Mouse (Mus musculus) lung, embryonic 16.5 days (tissue): ENCODE data around the gene Upk3a. TPM values are rescaled to one million over a fixed set of nuclear protein-coding genes. Genes with fewer than 3 reads are reported as not detected.

Experiments used
- ATAC-seq: fragments of 200-750 bp; cut with Nextera tagmentation; 2 replicates; pipeline ENCODE4 v1.8.0; 2017; ENCODE audit warnings: low read depth, mild to moderate bottlenecking, moderate library complexity
- H3K27ac ChIP-seq: fragments of 300-500 bp; sonication (generic); 2 replicates; pipeline ENCODE4 v1.5.1; 2014; ENCODE audit warnings: mild to moderate bottlenecking, control low read depth, low read length
- H3K27me3 ChIP-seq: fragments of 300-500 bp; sonication (generic); 2 replicates; pipeline ENCODE4 v1.6.1; 2014; ENCODE audit warnings: low read depth, low read length, mixed read lengths; ENCODE audit not compliant: control insufficient read depth, insufficient read depth
- H3K36me3 ChIP-seq: fragments of 300-500 bp; sonication (generic); 2 replicates; pipeline ENCODE4 v1.6.1; 2014; ENCODE audit warnings: low read length; ENCODE audit not compliant: control insufficient read depth, insufficient read depth
- H3K4me1 ChIP-seq: fragments of 300-500 bp; sonication (generic); replicated peaks from 2 replicates; pipeline ENCODE4 v1.6.1; 2014; ENCODE audit warnings: low read length, mixed read lengths; ENCODE audit not compliant: control insufficient read depth, insufficient read depth
- H3K4me2 ChIP-seq: fragments of 300-500 bp; sonication (generic); 2 replicates; pipeline ENCODE4 v1.6.1; 2014; ENCODE audit warnings: low read depth, low read length, control low read depth
- H3K4me3 ChIP-seq: fragments of 300-500 bp; sonication (generic); 2 replicates; pipeline ENCODE4 v1.5.1; 2014; ENCODE audit warnings: mild to moderate bottlenecking, low read length, control low read depth
- H3K9ac ChIP-seq: fragments of 300-500 bp; sonication (generic); 2 replicates; pipeline ENCODE4 v1.6.1; 2014; ENCODE audit warnings: low read length, control low read depth
- H3K9me3 ChIP-seq: fragments of 300-500 bp; sonication (generic); 2 replicates; pipeline ENCODE4 v1.6.1; 2016; ENCODE audit warnings: low read length; ENCODE audit not compliant: control insufficient read depth
- WGBS: fragments of 180-500 bp; shearing (Covaris S2); extraction: QIAGEN DNeasy Blood & Tissue Kit; methylation state at CpG from one replicate; pipeline ENCODE4 v1.1.7; 2014; 5-methylcytosine and 5-hydroxymethylcytosine counted together
- polyA plus RNA-seq: library from polyadenylated mRNA; unstranded; fragments of >200 nt; fragmentation: Nextera tagmentation; extraction: Ambion mirVana; gene quantifications from 2 replicates; pipeline ENCODE4 v1.2.1, GENCODE M21; 2015

Gene Upk3a
- 13.3 and 18.3 TPM in 2 replicates for polyA plus RNA-seq

- no peak within 1 kb of the TSS for H3K27ac ChIP-seq
- peaks cover 9% of the 10 kb centered on the region for H3K4me1 ChIP-seq
- H3K36me3 ChIP-seq: no peaks in the 10 kb centered on the region
- WGBS: 7% methylated on average over 21 of the region's 21 CpGs
- H3K4me3 ChIP-seq: no peak within 1 kb of the TSS
- no peak within 1 kb of the TSS; the same call in 1 of the 2 replicates for H3K4me2 ChIP-seq
- peaks cover 4% of the 10 kb centered on the region; the same call in 1 of the 2 replicates for H3K27me3 ChIP-seq
- no peak within 1 kb of the TSS for H3K9ac ChIP-seq
- ATAC-seq: peak; percentile 56
- H3K9me3 ChIP-seq: no peaks in the 10 kb centered on the region
These were observed at the start of gene Upk3a for GRCm38 (mm10) chr15:85016951-85017664. TSS of gene Upk3a (plus strand) at chr15:85017141.

DNA sequence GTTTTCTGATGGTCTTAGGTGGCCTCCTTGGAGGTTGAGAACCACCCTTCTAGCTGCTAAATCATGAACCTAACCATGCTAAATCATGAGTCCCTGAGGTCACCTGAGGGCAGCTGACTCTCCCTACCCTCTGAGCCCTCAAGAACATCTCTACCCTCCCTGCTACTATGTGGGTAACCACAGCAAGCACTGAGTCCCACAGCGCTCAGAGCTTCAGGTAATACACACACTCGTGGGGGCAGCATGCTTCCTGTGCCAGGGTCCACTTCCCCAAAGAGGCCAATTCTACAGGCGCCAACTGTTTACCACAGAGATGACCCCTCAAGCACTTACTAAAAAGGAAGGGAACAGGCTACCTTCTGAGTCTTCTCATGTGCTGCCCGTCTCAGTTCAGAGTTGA is 48.4 kb upstream of the Upk3a start:
- no peaks in the 10 kb centered on the region for H3K4me1 ChIP-seq
- H3K9me3 ChIP-seq: no peaks in the 10 kb centered on the region
- 76% methylated on average over 4 of the region's 4 CpGs for WGBS
- H3K4me2 ChIP-seq: no peak overlapping the region
- H3K9ac ChIP-seq: no peak overlapping the region
- H3K36me3 ChIP-seq: no peaks in the 10 kb centered on the region
- H3K27ac ChIP-seq: no peak overlapping the region
- ATAC-seq: no peak
- no peaks in the 10 kb centered on the region for H3K27me3 ChIP-seq
- no peak overlapping the region for H3K4me3 ChIP-seq

DNA sequence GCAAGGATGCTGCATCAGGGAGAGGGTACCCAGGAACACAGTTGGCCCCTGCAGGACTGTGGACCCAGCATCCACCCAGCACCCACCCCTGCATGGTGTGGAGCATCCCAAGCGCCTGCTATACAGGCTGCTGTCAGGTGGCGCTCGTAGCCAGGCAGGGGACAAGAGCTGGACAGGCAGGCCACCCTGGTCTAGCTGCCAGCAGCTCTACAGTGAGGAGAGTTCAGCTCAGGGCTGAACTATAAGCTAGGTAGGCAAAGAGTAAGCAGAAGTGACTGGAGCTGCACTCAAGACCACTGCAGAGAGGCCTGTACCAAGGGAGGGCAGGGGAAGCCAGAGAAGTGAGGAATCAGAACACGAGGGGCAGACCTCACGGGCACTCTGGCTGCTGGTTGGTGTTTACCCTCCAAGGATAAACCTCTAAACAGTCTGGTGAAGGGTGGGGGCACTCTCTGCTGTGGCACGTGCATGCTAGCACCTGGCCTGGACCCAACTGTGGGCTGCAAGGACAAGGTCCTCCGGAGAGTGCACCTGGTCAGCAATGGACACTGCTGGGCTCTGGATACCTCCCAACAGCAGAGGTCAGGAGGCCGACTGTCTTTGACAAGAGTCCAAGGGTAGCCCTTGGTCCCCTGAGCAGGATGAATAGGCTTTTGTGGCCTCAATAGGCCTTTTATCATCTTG is 43.9 kb upstream of the Upk3a start:
- Histone ChIP-seq H3K27ac (no peak overlapping the region), H3K4me3 (no peak overlapping the region), H3K4me2 (no peak overlapping the region), H3K36me3 (no peaks in the 10 kb centered on the region), H3K27me3 (no peaks in the 10 kb centered on the region), H3K4me1 (no peaks in the 10 kb centered on the region), H3K9me3 (no peaks in the 10 kb centered on the region), H3K9ac (no peak overlapping the region)
- WGBS: 69% methylated on average over 8 of the region's 8 CpGs
- ATAC-seq: no peak

DNA sequence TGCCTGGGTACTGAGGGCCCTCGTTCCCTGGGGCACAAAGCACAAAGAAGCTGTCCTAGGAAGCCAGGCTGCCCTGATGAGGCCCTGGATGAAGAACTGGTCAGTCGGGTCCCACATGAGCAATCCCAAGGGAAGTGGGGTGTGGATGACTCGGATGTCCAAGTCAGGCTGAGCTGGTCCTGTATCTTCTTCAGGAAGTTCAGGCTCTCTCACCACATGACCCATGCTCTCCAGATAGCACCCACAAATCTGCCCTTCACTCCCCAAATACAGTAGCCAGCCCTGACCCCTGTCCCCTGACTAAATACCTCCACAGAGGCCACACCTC is 43.4 kb upstream of the Upk3a start:
- WGBS: 61% methylated on average over 3 of the region's 3 CpGs
- Histone ChIP-seq H3K9ac (no peak overlapping the region), H3K4me2 (no peak overlapping the region), H3K36me3 (no peaks in the 10 kb centered on the region), H3K4me3 (no peak overlapping the region), H3K4me1 (no peaks in the 10 kb centered on the region), H3K27ac (no peak overlapping the region), H3K27me3 (no peaks in the 10 kb centered on the region), H3K9me3 (no peaks in the 10 kb centered on the region)
- ATAC-seq: no peak

DNA sequence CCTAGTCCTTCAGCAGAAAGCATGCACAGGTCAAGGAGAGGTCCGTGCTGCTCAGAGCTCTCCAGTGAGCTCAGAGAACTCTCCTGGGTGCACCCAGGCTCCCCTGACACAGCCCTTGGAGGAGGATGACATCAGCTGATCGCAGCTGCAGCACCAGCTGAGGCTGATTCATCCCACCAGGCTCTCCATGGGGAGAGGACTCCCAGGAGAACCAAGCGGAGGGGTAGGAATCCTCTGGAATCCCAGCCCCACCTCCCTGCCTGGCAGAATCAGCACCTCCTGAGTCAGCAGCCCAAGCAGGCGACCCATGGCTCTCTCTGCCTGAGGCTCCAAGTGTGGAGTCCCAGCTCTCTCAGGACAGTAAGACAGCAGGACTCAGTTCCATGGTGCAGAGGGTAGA is 41.2 kb upstream of the Upk3a start:
- H3K4me1 ChIP-seq: no peaks in the 10 kb centered on the region
- ATAC-seq: no peak
- H3K4me3 ChIP-seq: no peak overlapping the region
- WGBS: 35% methylated on average over 4 of the region's 4 CpGs
- no peaks in the 10 kb centered on the region for H3K36me3 ChIP-seq
- H3K27ac ChIP-seq: no peak overlapping the region
- no peaks in the 10 kb centered on the region for H3K27me3 ChIP-seq
- no peaks in the 10 kb centered on the region for H3K9me3 ChIP-seq
- H3K4me2 ChIP-seq: no peak overlapping the region
- no peak overlapping the region for H3K9ac ChIP-seq

DNA sequence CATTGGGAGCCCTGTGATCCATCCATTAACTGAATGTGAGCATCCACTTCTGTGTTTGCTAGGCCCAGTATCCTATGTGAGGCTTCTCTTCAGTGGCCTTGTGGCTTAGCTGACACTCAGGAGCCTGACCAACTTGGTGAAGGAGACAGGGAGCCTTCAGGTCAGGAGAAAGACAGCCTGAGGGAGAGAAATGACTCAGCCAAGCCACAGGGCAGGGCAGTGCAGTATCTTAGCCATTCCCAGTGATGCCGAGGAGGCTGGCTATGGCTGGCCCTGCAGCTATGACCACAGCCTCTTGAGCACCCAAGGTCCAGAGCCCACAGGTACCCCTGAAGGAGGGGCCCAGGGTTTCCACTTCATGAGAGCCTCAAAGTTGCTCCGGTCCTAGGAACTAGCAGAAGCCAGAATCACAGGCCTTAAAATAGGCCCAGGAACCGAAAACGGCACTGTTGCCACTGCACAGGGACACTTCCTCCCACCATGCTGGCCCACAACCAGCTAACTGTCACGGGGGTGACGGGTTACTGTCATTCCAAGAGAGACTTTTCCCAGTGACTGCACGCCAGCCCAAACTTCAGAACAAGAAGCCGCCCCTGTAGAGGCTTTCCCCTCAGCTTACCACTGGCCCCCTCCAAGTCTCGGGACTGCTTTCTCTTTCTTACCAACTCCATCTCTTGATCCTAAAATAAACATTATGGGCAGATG is 35.2 kb upstream of the Upk3a start:
- no peaks in the 10 kb centered on the region for H3K9me3 ChIP-seq
- no peak overlapping the region for H3K4me3 ChIP-seq
- peak; percentile 19; the same call in 1 of the 2 replicates for ATAC-seq
- H3K36me3 ChIP-seq: no peaks in the 10 kb centered on the region
- H3K9ac ChIP-seq: no peak overlapping the region
- no peak overlapping the region for H3K27ac ChIP-seq
- WGBS: 59% methylated on average over 9 of the region's 9 CpGs
- H3K27me3 ChIP-seq: no peaks in the 10 kb centered on the region
- H3K4me1 ChIP-seq: peaks cover 9% of the 10 kb centered on the region
- no peak overlapping the region for H3K4me2 ChIP-seq

DNA sequence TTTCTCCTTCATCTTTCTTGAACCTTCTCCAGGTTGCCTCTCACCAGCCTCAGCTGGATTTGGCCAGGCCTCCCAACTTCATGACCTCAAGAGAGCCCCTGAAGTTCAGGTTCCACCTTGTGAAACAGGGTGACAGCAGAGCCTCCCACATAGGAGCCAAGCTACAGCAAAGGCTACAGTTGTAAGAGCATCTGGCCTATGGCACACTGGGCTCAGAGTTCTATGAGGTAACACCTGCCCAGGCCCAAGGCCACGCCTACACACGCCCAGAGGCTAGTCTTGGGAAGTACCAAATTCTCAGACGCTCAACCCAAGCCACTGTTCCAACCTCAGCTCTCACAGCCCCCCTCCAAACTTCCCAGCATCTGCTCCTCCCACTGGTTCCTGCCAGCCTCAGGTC is 34.1 kb upstream of the Upk3a start:
- H3K9ac ChIP-seq: no peak overlapping the region
- no peak overlapping the region for H3K4me3 ChIP-seq
- no peaks in the 10 kb centered on the region for H3K36me3 ChIP-seq
- no peak for ATAC-seq
- H3K27me3 ChIP-seq: no peaks in the 10 kb centered on the region
- H3K4me2 ChIP-seq: no peak overlapping the region
- 70% methylated on average over 3 of the region's 3 CpGs for WGBS
- H3K9me3 ChIP-seq: no peaks in the 10 kb centered on the region
- peaks cover 14% of the 10 kb centered on the region for H3K4me1 ChIP-seq
- H3K27ac ChIP-seq: no peak overlapping the region

DNA sequence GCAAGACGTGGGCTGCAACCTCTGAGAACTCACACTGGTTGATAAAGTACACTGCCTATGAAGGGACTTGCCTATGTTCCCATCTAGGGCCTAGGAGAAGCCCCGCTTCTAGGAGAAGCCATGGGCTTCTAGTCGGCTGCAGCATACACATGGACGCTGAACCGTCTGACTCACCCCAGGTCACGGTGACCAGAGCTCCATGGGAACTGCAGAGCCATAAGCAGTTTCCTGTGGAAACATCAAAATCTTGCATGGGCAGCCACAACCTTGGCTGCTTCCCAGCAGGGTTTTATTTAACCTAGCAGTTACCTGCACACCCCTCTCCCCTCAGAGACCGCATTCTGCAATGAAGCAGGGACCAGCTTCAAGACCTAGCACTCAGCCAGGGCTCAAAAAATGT is 33.2 kb upstream of the Upk3a start:
- ATAC-seq: no peak
- H3K9me3 ChIP-seq: no peaks in the 10 kb centered on the region
- 81% methylated on average over 7 of the region's 7 CpGs for WGBS

GRCm38 (mm10) chr15:84985516-84986160 is 31.3 kb upstream of the Upk3a start:
- peaks cover 19% of the 10 kb centered on the region for H3K4me1 ChIP-seq
- H3K4me3 ChIP-seq: no peak overlapping the region
- ATAC-seq: no peak
- no peaks in the 10 kb centered on the region for H3K9me3 ChIP-seq
- no peak overlapping the region for H3K27ac ChIP-seq
- no peak overlapping the region for H3K4me2 ChIP-seq
- WGBS: 82% methylated on average over 12 of the region's 12 CpGs
- H3K27me3 ChIP-seq: no peaks in the 10 kb centered on the region
- H3K36me3 ChIP-seq: no peaks in the 10 kb centered on the region
- H3K9ac ChIP-seq: no peak overlapping the region

More for the DNA sequence above, 33.2 kb upstream of the Upk3a start:
- Histone ChIP-seq H3K9ac (no peak overlapping the region), H3K36me3 (no peaks in the 10 kb centered on the region), H3K4me3 (no peak overlapping the region), H3K4me1 (peaks cover 19% of the 10 kb centered on the region), H3K27me3 (no peaks in the 10 kb centered on the region), H3K27ac (no peak overlapping the region), H3K4me2 (no peak overlapping the region)
